Mouse (Mus musculus) CH12.LX (cell line): ENCODE data around the gene Tmem240. TPM values are rescaled to one million over a fixed set of nuclear protein-coding genes. Genes with fewer than 3 reads are reported as not detected.
A peak's percentile ranks its signal among the peaks of the same experiment; 100 is the strongest.

ENCODE experiments used
- DNase-seq: peaks from one replicate; pipeline ENCODE4 v3.0.0-alpha.2; 2013; ENCODE audit errors: extremely low read depth
- H3K27ac ChIP-seq: 2 replicates; pipeline ENCODE4 v1.5.1; 2012; ENCODE audit warnings: low read depth, mild to moderate bottlenecking, control low read depth, moderate library complexity; ENCODE audit not compliant: insufficient read depth
- H3K27me3 ChIP-seq: replicated peaks from 2 replicates; pipeline ENCODE3; 2012; ENCODE audit warnings: inconsistent platforms
- H3K36me3 ChIP-seq, 2 experiments: replicated peaks in 1 of 2; 2 replicates each; pipeline versions ENCODE3 to v1.6.1; 2012; ENCODE audit warnings: inconsistent platforms in 1 of 2, low read length in 1 of 2, mild to moderate bottlenecking in 1 of 2, mixed read lengths in 1 of 2, moderate library complexity in 1 of 2; ENCODE audit not compliant: control insufficient read depth in 1 of 2, insufficient read depth in 1 of 2
- H3K4me1 ChIP-seq, 2 experiments: 2 replicates each; pipeline ENCODE4 v1.6.1; 2012; ENCODE audit warnings: inconsistent platforms in 1 of 2, moderate library complexity in 1 of 2; ENCODE audit not compliant: insufficient read depth in 2 of 2, control insufficient read depth in 1 of 2
- H3K4me2 ChIP-seq: 2 replicates; pipeline ENCODE4 v1.6.1; 2012; ENCODE audit warnings: low read depth, mild to moderate bottlenecking, control low read depth; ENCODE audit not compliant: poor library complexity, insufficient read depth, severe bottlenecking
- H3K4me3 ChIP-seq, 3 experiments: fragments of 150-350 bp in 1 of 3; sonication (generic) in 1 of 3; replicated peaks in 1 of 3; 2 replicates each; pipeline versions ENCODE3 to v1.5.1; 2011 to 2012; ENCODE audit warnings: low read depth in 2 of 3, low read length in 2 of 3, mild to moderate bottlenecking in 2 of 3, moderate library complexity in 2 of 3, control low read depth in 1 of 3, improper control_type of control experiment in 1 of 3, inconsistent platforms in 1 of 3, mixed read lengths in 1 of 3; ENCODE audit not compliant: poor library complexity in 1 of 3
- H3K79me2 ChIP-seq: replicated peaks from 2 replicates; pipeline ENCODE4 v1.6.1; 2012; ENCODE audit warnings: mild to moderate bottlenecking, moderate library complexity; ENCODE audit not compliant: control insufficient read depth, poor library complexity, insufficient read depth, severe bottlenecking; ENCODE audit errors: extremely low read depth
- H3K9ac ChIP-seq: 2 replicates; pipeline ENCODE4 v1.6.1; 2012; ENCODE audit warnings: low read depth, mild to moderate bottlenecking, control low read depth, moderate library complexity; ENCODE audit not compliant: insufficient read depth
- H3K9me3 ChIP-seq: replicated peaks from 2 replicates; pipeline ENCODE3; 2012; ENCODE audit warnings: low read length, inconsistent platforms, mixed read lengths
- CHD1 ChIP-seq: IDR thresholded peaks from 2 replicates; pipeline ENCODE4 v1.6.1; 2012; ENCODE audit warnings: low read depth, low read length, improper control_type of control experiment, inconsistent platforms
- E2F4 ChIP-seq: IDR thresholded peaks from 2 replicates; pipeline ENCODE4 v1.6.1; 2011; ENCODE audit warnings: low read depth, low read length, improper control_type of control experiment; ENCODE audit not compliant: insufficient replicate concordance
- GABPA ChIP-seq: IDR thresholded peaks from 2 replicates; pipeline ENCODE4 v1.6.1; 2012; ENCODE audit warnings: low read depth, low read length, improper control_type of control experiment, inconsistent platforms; ENCODE audit not compliant: insufficient replicate concordance
- MAFK ChIP-seq: IDR thresholded peaks from 2 replicates; pipeline ENCODE4 v1.6.1; 2011; ENCODE audit warnings: low read length, improper control_type of control experiment; ENCODE audit not compliant: insufficient replicate concordance
- MEF2A ChIP-seq: IDR thresholded peaks from 2 replicates; pipeline ENCODE4 v1.6.1; 2014; ENCODE audit warnings: low read depth, mild to moderate bottlenecking, inconsistent platforms, low read length, improper control_type of control experiment, borderline replicate concordance
- MXI1 ChIP-seq: IDR thresholded peaks from 2 replicates; pipeline ENCODE4 v1.6.1; 2011; ENCODE audit warnings: mild to moderate bottlenecking, low read depth, low read length, improper control_type of control experiment
- POLR2AphosphoS2 ChIP-seq: IDR thresholded peaks from 2 replicates; pipeline ENCODE4 v1.6.1; 2011; ENCODE audit warnings: low read depth, low read length, improper control_type of control experiment
- ZNF384 ChIP-seq: IDR thresholded peaks from 2 replicates; pipeline ENCODE4 v1.6.1; 2012; ENCODE audit warnings: low read depth, low read length, improper control_type of control experiment, inconsistent platforms
- dilution Hi-C: fragments of 300-500 bp; cut with MboI; formaldehyde crosslinking; loops from 2 replicates; pipeline ENCODE4 v1.14.3; 2020; ENCODE audit warnings: low sequenced_read_pairs; ENCODE audit not compliant: extremely low pct_unique_long_range_greater_than_20kb, extremely low pct_ligation_motif_present
- in situ Hi-C: fragments of 300-500 bp; cut with MboI; formaldehyde crosslinking; loops from 3 replicates; pipeline ENCODE4 v1.14.3; 2019; ENCODE audit warnings: low sequenced_read_pairs, low pct_ligation_motif_present, low pct_unique_long_range_greater_than_20kb, mixed read lengths
- polyA plus RNA-seq: library from polyadenylated mRNA; unstranded; fragments of >175 nt; gene quantifications from 2 replicates; pipeline ENCODE4 v1.2.1, GENCODE M21; 2012; ENCODE audit warnings: low read depth; ENCODE audit not compliant: insufficient read length
- total RNA-seq, 2 experiments: library from RNA; depleted of rRNA; stranded (reverse); fragments of 300-350 nt in 1 of 2; fragments of >200 nt in 1 of 2; gene quantifications; 2 replicates each; pipeline ENCODE4 v1.2.3; 2012 to 2014

Gene Tmem240
- total and polyA plus RNA-seq, 3 experiments: 0.14 to 0.38 TPM; not detected in 1

DNA sequence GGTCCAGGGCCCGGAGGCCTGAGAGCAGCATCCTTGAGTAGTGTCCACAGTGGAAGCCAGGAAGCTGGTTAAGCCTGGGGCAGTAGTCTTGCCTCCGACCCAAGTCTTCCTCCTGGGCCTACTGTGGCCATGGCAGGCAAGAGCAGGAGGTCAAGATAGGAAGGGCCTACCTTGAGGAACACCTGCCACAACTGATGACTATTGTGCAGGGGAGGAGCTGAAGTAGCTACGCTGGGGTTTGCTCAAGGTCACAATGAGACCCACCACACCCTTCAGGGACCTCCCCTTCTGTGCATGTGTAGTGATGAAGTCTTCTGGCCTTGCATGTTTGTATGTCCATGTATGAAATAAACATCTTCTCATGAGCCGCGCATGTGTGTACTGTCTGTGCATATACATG lies 1.2 kb downstream of the Tmem240 start:
- dilution Hi-C loops: no loop called here
- DNase-seq: no peak
- H3K27me3 ChIP-seq: no peaks in the 10 kb centered on the region
- H3K27ac ChIP-seq: no peak overlapping the region
- in situ Hi-C loops: no loop called here
- H3K9ac ChIP-seq: peak overlapping the region; percentile 85; the same call in 1 of the 2 replicates
- peaks cover 46 to 66% of the 10 kb centered on the region in 2 experiments for H3K36me3 ChIP-seq
- H3K79me2 ChIP-seq: no peaks in the 10 kb centered on the region
- no peak for TF ChIP-seq CHD1
- H3K9me3 ChIP-seq: no peaks in the 10 kb centered on the region
- peak overlapping the region; percentile 76 for H3K4me2 ChIP-seq
- H3K4me1 ChIP-seq: peaks cover 8 to 31% of the 10 kb centered on the region in 2 experiments
- peak overlapping the region; percentile 64 to 93 (median 68) for H3K4me3 ChIP-seq

DNA sequence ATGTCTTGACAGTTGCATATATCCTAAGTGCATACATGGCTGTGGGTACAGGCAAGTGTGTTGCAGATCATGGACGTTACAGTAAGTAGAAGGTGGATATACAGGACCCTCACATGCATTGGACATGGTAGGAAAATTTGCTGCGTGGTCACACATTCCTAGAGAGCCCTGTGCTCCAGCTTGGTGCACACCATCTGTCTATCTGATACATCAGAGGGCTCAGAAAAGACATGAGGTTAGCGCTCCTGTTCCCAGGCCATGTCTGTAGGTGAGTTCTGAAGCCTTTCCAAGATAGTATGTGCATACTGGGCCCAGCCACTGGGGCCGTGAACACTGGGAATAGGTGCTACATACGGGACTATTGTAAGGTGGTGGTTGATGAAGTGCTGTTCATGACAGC lies 1.8 kb downstream of the Tmem240 start:
- no peak for DNase-seq
- H3K27ac ChIP-seq: no peak overlapping the region
- dilution Hi-C loops (no loop called here), in situ Hi-C loops (no loop called here)
- H3K9ac ChIP-seq: no peak overlapping the region
- H3K27me3 ChIP-seq: no peaks in the 10 kb centered on the region
- no peaks in the 10 kb centered on the region for H3K9me3 ChIP-seq
- H3K36me3 ChIP-seq: peaks cover 46 to 66% of the 10 kb centered on the region in 2 experiments
- H3K79me2 ChIP-seq: no peaks in the 10 kb centered on the region
- H3K4me3 ChIP-seq: no peak overlapping the region
- H3K4me1 ChIP-seq: peaks cover 8 to 31% of the 10 kb centered on the region in 2 experiments
- no peak overlapping the region for H3K4me2 ChIP-seq
- TF ChIP-seq MAFK: no peak

DNA sequence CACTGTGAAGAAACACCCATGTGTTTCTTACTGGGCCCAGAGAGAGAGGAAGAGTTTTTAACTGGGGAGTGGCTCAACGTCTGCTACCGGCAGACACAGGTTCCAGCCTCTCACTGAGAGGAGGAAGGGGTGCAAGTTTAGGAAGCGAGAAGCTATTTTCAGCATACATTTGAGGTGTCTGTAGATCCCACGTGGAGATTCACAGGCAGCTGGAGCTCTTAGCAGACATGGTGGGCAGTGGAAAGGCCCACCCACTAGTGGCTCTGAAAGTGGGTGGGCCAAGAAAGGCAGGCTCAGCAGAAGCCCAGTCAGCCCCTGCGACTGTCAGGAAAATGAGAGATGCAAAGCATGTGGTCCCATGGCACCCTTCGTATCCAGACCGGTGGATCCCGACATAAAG lies 3.7 kb downstream of the Tmem240 start:
- dilution Hi-C loops: no loop called here
- TF ChIP-seq GABPA (no peak), MXI1 (no peak)
- TF ChIP-seq, all 38 proteins: peak for 0
- Histone ChIP-seq H3K79me2 (no peaks in the 10 kb centered on the region), H3K36me3 (peaks cover 48 to 68% of the 10 kb centered on the region in 2 experiments), H3K4me2 (no peak overlapping the region), H3K9ac (no peak overlapping the region), H3K4me3 (no peak overlapping the region), H3K9me3 (no peaks in the 10 kb centered on the region), H3K27me3 (no peaks in the 10 kb centered on the region), H3K27ac (no peak overlapping the region), H3K4me1 (peaks cover 8 to 30% of the 10 kb centered on the region in 2 experiments)
- in situ Hi-C loops: no loop called here
- DNase-seq: no peak

DNA sequence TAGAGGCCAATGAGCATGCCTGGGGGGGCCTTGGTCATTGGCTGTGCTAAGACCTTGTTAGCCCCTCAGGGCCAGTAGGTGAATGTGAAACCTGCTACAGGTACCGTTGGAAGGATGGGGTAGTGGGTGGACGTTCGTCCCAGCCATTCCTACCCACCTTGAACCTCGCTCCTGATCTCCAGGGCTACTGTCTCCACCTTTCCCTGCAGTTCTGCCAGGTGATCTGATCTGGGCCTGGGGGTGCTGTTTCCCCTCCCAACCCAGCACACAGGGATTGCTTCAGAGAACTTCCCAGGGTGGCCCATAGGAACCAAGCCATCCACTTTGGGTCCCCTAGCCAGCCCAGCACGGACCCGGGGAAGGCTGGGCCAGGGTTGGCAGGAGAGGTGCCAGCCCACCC lies 4.6 kb downstream of the Tmem240 start:
- Histone ChIP-seq H3K36me3 (peaks cover 50 to 70% of the 10 kb centered on the region in 2 experiments), H3K4me1 (peaks cover 6 to 23% of the 10 kb centered on the region in 2 experiments), H3K4me3 (no peak overlapping the region), H3K27me3 (no peaks in the 10 kb centered on the region), H3K79me2 (0 out of 2 replicates have a peak, but pooled peaks cover 3% of the 10 kb centered on the region), H3K4me2 (no peak overlapping the region), H3K9me3 (no peaks in the 10 kb centered on the region), H3K27ac (no peak overlapping the region), H3K9ac (no peak overlapping the region)
- dilution Hi-C loops (no loop called here), in situ Hi-C loops (no loop called here)
- no peak for DNase-seq
- TF ChIP-seq POLR2AphosphoS2: 0 out of 2 replicates have a peak, but pooled peaks have one; percentile 50
- TF ChIP-seq ZNF384: no peak
- no peak for TF ChIP-seq MEF2A
- TF ChIP-seq E2F4: no peak
